Mouse (Mus musculus) CD4-positive helper T cell, adult 2 months (primary cell): ENCODE results near the gene 9930111J21Rik2.
A peak's percentile ranks its signal among the peaks of the same experiment; 100 is the strongest.

Source experiments
- DNase-seq: peaks from one replicate; pipeline ENCODE4 v3.0.0-alpha.2; 2012; ENCODE audit warnings: low read depth, missing footprints, low spot score

The 9930111J21Rik2 gene

GRCm38 (mm10) chr11:49051093-49051891 lies at the start of gene 9930111J21Rik2:
Gene 9930111J21Rik2 (minus strand): TSS chr11:49051242.
- peak; percentile 55 for DNase-seq

- DNase-seq: peak; percentile 71
Measured at GRCm38 (mm10) chr11:49100409-49100808, 49.4 kb upstream of the 9930111J21Rik2 start.

DNA sequence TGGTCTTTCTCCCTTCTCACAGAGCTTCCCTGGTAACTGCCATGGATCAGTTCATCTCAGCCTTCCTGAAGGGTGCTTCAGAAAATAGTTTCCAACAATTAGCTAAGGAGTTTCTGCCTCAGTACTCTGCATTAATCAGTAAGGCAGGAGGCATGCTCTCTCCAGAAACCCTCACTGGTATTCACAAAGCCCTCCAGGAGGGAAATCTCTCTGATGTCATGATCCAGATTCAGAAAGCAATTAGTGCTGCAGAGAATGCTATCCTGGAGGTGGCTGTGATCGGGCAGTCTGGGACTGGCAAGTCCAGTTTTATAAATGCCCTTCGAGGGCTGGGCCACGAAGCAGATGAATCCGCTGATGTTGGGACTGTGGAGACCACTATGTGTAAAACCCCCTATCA lies 44.3 kb upstream of the 9930111J21Rik2 start:
- DNase-seq: no peak

DNA sequence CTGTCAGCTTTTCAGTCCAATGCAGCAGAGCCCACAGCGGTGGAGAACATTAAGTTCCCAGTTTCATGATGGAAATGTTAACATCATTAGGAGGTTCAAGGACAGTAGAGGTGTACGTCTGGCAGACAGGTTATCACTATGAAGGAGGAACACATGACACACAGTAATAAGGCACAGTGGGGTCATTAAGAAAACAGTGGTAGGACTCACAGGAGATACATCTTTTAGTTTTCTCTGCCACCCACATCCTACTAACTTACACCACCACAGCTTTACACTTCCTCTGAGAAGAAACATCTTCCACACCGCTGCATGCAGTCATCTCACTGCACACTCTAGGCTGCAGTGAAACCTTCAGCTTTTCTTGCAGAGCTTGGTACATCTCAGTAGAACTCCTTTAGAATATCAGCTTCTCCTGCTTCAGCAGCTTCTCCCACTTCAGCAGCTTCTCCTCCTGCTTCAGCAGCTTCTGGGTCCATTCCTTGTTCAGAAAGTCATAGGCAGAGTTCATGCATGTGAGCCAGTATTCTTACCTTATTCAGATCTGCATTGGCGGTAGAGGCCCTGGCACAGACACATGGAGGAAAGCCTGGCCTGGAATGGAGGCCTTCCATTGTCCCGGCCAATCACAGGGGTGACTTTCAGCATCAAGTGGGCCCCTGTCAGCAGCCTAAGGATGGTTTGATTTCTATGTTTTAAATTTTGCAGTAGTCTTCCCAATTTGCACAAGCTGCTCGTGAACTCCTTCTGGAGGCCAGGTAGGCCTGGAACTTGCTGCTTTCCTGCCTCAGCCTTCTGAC lies 43.0 kb upstream of the 9930111J21Rik2 start:
- DNase-seq: peak; percentile 81

- DNase-seq: peak; percentile 35
Measured at GRCm38 (mm10) chr11:49092786-49093185, 41.7 kb upstream of the 9930111J21Rik2 start.

GRCm38 (mm10) chr11:49092053-49092586 lies 41.1 kb upstream of the 9930111J21Rik2 start:
- no peak for DNase-seq

- no peak for DNase-seq
Measured at GRCm38 (mm10) chr11:49091171-49091570, 40.1 kb upstream of the 9930111J21Rik2 start.

DNA sequence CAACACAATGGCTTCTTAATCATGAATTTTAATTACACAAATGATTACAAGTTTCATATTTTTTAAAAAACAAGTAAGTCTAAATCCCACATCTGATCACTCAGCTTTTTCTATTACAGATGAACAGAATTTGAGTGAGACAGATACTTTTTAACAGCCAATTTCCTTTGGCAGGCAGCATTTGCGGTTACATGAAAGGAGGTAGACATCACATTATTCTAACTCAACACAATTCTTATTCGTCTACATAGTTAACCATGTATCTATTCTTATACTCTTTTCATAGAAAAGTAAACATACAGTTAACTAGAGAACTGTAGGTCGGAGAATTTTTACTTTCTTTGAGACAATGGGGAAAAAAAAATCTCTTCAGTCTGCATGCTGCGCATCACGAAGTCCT lies 39.5 kb upstream of the 9930111J21Rik2 start:
- DNase-seq: peak; percentile 60

GRCm38 (mm10) chr11:49089735-49090507 lies 38.9 kb upstream of the 9930111J21Rik2 start:
- peak; percentile 55 for DNase-seq

- DNase-seq: peak; percentile 52
Measured at GRCm38 (mm10) chr11:49088990-49089652, 38.1 kb upstream of the 9930111J21Rik2 start.

DNA sequence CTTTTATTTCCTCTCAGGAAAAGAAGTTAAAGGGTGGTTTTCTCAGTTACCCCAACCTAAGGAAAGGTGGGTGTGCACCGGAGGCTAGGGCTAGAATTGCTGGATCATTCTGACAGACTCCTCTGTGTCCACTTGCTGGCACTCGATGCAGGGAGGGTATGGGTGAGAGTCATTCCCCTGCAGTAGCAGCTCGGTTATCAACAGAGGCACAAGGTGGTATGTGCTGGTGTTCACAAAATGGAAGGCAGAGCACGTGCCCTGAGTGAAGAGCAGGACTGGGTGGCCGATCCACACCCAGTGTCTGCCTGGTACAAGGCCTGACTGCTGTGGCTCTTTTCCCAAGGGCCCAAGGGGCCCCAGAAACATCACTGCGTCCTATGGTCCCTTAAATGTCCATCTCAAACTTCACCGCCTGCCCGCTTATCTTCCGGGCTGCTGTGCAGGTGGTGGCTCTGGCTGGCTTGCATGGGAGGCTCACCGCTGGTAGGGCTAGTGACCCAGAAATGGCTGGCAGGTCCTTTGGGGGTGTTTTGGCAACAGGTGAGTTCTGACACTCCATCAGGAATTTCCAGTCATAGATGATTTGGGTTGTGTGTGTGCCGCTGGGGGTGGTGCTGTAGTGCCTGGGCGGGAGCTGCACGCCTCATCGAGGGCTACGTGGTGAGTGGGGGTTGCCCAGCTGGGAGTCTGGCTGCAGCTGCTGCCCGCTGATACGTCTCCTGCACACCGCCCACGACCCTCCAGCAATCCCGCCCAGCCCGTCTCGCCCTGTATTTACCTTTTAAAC lies 37.0 kb upstream of the 9930111J21Rik2 start:
- DNase-seq: peak; percentile 72

DNA sequence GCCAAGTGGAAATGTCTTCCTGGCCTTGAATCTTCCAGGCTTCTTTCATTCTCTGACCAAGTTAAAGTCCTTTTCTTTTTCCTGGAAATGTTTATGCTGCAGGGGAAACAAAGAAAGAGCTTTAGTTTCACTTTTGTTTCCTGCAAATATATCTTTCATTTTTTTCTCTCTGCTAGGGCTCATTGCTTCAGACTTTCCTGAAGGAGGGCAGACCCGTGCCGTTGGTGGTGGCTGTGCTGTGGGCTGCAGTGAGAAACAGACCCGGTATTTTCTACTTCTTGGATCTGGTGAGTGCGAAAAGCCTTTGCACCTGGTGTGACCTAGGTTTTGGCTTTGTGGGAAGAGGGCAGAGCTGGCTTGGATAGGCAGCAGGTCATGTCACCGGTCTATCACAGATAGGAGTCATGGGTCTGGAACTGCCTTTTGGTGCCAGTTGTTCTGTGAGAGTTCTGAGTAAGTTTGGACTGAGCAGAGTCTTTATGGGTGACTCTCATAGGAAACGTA lies 35.9 kb upstream of the 9930111J21Rik2 start:
- DNase-seq: peak; percentile 68

DNA sequence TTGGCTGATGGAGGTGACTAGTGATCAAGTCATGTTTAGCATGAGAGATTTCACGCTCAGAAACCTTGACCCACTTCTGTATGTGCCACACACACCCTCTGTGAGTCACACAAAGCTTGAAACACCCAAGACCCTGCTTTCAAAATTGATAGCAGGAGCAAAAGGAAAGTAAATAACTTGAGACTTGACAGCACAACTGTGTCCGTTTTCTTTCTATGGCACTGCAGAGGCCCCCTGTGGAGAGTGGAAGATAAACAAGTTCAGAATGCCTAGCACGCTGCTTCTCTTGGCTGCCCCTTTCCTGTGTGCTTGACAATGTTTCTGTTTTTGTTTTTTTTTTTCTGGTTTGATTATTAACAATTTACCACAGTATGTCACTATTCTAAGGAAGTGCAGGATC lies 33.8 kb upstream of the 9930111J21Rik2 start:
- DNase-seq: peak; percentile 75

GRCm38 (mm10) chr11:49084385-49084784 lies 33.3 kb upstream of the 9930111J21Rik2 start:
- DNase-seq: no peak

DNA sequence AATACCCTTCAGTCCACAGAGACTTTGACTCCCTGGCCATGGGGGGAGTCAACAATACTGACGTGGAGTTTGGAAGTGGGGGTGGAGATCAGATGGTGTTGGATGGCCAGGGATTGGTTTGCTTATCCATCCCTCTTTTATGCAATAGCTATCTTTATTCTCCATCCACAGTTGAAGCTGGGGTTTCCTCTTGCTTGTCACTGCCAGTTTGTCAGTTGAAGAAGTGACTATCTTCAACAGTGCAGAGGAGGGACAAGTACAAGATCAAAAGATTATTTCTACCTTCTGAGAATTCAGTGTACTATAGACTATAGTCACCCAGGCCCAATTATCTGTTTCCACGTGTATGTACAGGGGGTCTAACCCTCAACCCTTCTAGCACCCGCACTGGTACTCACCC lies 32.8 kb upstream of the 9930111J21Rik2 start:
- no peak for DNase-seq

GRCm38 (mm10) chr11:49083146-49083545 lies 32.1 kb upstream of the 9930111J21Rik2 start:
- DNase-seq: peak; percentile 68

- no peak for DNase-seq
Measured at GRCm38 (mm10) chr11:49081886-49082285, 30.8 kb upstream of the 9930111J21Rik2 start.

DNA sequence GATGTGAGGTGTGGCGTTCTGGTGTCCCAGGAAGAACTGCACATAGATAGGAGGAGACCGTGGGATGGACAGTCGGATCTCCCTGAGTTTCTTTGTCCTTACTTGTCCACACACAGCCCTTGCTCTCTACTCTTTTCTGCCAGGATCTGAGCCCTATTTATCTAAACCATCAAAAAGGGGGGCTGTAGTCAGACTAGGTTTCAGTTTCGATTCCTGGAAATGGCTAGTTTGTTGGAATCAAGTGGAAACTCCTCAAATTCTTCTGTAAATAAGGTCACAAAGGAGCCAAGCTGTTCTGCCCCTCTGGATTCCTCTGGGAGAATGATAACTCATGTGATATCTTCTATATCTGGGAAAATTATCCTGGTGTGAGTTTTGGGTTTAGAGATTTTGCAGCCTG lies 30.3 kb upstream of the 9930111J21Rik2 start:
- peak; percentile 70 for DNase-seq

DNA sequence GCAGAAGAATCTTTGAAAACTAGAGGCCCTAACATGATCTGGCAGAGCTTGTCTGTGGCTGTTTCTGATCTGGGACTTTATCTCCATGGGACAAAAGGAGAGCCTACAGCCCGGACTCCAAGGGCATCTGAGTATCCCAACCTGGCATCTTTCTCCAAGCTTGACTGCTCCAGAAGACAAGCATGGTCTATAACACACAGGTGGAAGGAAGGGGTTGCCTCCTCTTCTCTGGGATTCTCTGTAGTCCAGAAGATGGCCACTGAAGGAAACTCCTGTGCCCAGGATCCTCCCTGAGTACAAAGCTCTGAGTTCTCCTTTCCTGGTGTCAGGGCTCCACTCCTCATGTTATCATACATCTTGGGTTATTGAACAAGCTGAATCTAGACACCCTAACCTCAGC lies 29.6 kb upstream of the 9930111J21Rik2 start:
- DNase-seq: no peak

DNA sequence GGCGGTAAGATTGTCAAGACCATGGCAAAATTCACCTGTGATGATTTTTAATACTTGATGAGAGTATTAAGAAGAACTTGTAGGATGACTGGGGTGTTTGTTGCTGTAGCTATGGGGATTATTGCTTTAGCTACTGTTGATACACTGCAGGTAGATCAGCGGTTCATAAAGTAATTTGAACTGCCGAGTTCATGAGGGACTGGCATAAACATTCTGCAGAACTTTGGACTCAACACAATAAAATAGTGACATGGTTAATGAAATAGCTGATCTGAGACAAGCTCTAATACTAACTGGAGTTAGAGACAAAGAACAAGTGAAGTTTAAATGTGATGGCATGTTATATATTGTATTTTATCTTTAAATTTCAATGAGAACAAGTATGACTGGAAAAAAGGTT lies 27.7 kb upstream of the 9930111J21Rik2 start:
- DNase-seq: no peak
